Mouse (Mus musculus): ENCODE measurements around the gene Fgf14. TPM values are rescaled to one million over a fixed set of nuclear protein-coding genes. Genes with fewer than 3 reads are reported as not detected.
"Not testable (repeated sequence)": the region's sequence is repeated elsewhere in the genome, so short reads cannot be mapped to it uniquely, and the experiment has no call there.

Gene Fgf14
- total and polyA plus RNA-seq, 2 experiments from 2014 or later, result 0.08 to 1.9 TPM

GRCm38 (mm10) chr14:124474066-124474667 is 202.8 kb downstream of the Fgf14 start:
- H3K4me2 ChIP-seq (ENCODE audit: low read depth, low read length), result no peak overlapping the region
- H3K9me3 ChIP-seq (replicated peaks; ENCODE audit: control insufficient read depth, low read length), result no peaks in the 10 kb centered on the region
- no peaks in the 10 kb centered on the region for H3K27me3 ChIP-seq (ENCODE audit: control insufficient read depth, insufficient read depth, low read length)
- 61% methylated on average over 2 of the region's 2 CpGs for WGBS
- no peak for TF ChIP-seq EP300 (IDR thresholded peaks at IDR 0.05; ENCODE audit: low read depth)
- TF ChIP-seq CTCF (IDR thresholded peaks at IDR 0.05; ENCODE audit: low read depth), result no peak
- H3K9ac ChIP-seq (replicated peaks; ENCODE audit: low read depth, low read length), result no peak overlapping the region
- no peak for ATAC-seq (ENCODE audit: insufficient read depth, low read depth)
- DNase-seq (ENCODE audit: low spot score), result no peak
- no peak overlapping the region for H3K27ac ChIP-seq (ENCODE audit: low read depth)
- H3K4me1 ChIP-seq (ENCODE audit: control insufficient read depth, insufficient read depth), result no peaks in the 10 kb centered on the region
- H3K4me3 ChIP-seq (ENCODE audit: low read depth, low read length), result no peak overlapping the region
- no peaks in the 10 kb centered on the region for H3K36me3 ChIP-seq (replicated peaks; ENCODE audit: control insufficient read depth, insufficient read depth, low read length)

GRCm38 (mm10) chr14:124470909-124471308 is 206.0 kb downstream of the Fgf14 start:
- ATAC-seq (ENCODE audit: insufficient read depth, low read depth) (no peak), DNase-seq (ENCODE audit: low spot score) (no peak)
- Histone ChIP-seq H3K36me3 (replicated peaks; ENCODE audit: control insufficient read depth, insufficient read depth, low read length) (no peaks in the 10 kb centered on the region), H3K9ac (replicated peaks; ENCODE audit: low read depth, low read length) (no peak overlapping the region), H3K27me3 (ENCODE audit: control insufficient read depth, insufficient read depth, low read length) (no peaks in the 10 kb centered on the region), H3K4me2 (ENCODE audit: low read depth, low read length) (no peak overlapping the region), H3K9me3 (replicated peaks; ENCODE audit: control insufficient read depth, low read length) (no peaks in the 10 kb centered on the region), H3K4me1 (ENCODE audit: control insufficient read depth, insufficient read depth) (no peaks in the 10 kb centered on the region), H3K4me3 (ENCODE audit: low read depth, low read length) (no peak overlapping the region), H3K27ac (ENCODE audit: low read depth) (no peak overlapping the region)
- WGBS, result 63% methylated on average over 2 of the region's 2 CpGs
- TF ChIP-seq CTCF (IDR thresholded peaks at IDR 0.05; ENCODE audit: low read depth) (no peak), EP300 (IDR thresholded peaks at IDR 0.05; ENCODE audit: low read depth) (no peak)

- Histone ChIP-seq H3K4me2 (ENCODE audit: low read depth, low read length) (no peak overlapping the region), H3K27me3 (ENCODE audit: control insufficient read depth, insufficient read depth, low read length) (no peaks in the 10 kb centered on the region), H3K4me1 (ENCODE audit: control insufficient read depth, insufficient read depth) (no peaks in the 10 kb centered on the region), H3K9me3 (replicated peaks; ENCODE audit: control insufficient read depth, low read length) (no peaks in the 10 kb centered on the region), H3K9ac (replicated peaks; ENCODE audit: low read depth, low read length) (no peak overlapping the region), H3K27ac (ENCODE audit: low read depth) (no peak overlapping the region), H3K36me3 (replicated peaks; ENCODE audit: control insufficient read depth, insufficient read depth, low read length) (no peaks in the 10 kb centered on the region), H3K4me3 (ENCODE audit: low read depth, low read length) (no peak overlapping the region)
- TF ChIP-seq CTCF (IDR thresholded peaks at IDR 0.05; ENCODE audit: low read depth) (no peak), EP300 (IDR thresholded peaks at IDR 0.05; ENCODE audit: low read depth) (no peak)
- DNase-seq (ENCODE audit: low spot score) (no peak), ATAC-seq (ENCODE audit: insufficient read depth, low read depth) (no peak)
- 81% methylated on average over 1 of the region's 1 CpGs for WGBS
Observed at GRCm38 (mm10) chr14:124455120-124455519, 221.8 kb downstream of the Fgf14 start.

GRCm38 (mm10) chr14:124446096-124446840 is 230.7 kb downstream of the Fgf14 start:
- no peak for ATAC-seq (ENCODE audit: insufficient read depth, low read depth)
- TF ChIP-seq EP300 (IDR thresholded peaks at IDR 0.05; ENCODE audit: low read depth), result no peak
- no peak for DNase-seq (ENCODE audit: low spot score)
- Histone ChIP-seq H3K9me3 (replicated peaks; ENCODE audit: control insufficient read depth, low read length) (no peaks in the 10 kb centered on the region), H3K27me3 (ENCODE audit: control insufficient read depth, insufficient read depth, low read length) (no peaks in the 10 kb centered on the region), H3K9ac (replicated peaks; ENCODE audit: low read depth, low read length) (no peak overlapping the region), H3K4me3 (ENCODE audit: low read depth, low read length) (no peak overlapping the region), H3K4me1 (ENCODE audit: control insufficient read depth, insufficient read depth) (no peaks in the 10 kb centered on the region), H3K4me2 (ENCODE audit: low read depth, low read length) (no peak overlapping the region), H3K27ac (ENCODE audit: low read depth) (no peak overlapping the region), H3K36me3 (replicated peaks; ENCODE audit: control insufficient read depth, insufficient read depth, low read length) (no peaks in the 10 kb centered on the region)
- WGBS, result 49% methylated on average over 2 of the region's 2 CpGs

- Histone ChIP-seq H3K27me3 (ENCODE audit: control insufficient read depth, insufficient read depth, low read length) (no peaks in the 10 kb centered on the region), H3K27ac (ENCODE audit: low read depth) (no peak overlapping the region), H3K9ac (replicated peaks; ENCODE audit: low read depth, low read length) (no peak overlapping the region), H3K36me3 (replicated peaks; ENCODE audit: control insufficient read depth, insufficient read depth, low read length) (no peaks in the 10 kb centered on the region), H3K9me3 (replicated peaks; ENCODE audit: control insufficient read depth, low read length) (no peaks in the 10 kb centered on the region), H3K4me3 (ENCODE audit: low read depth, low read length) (no peak overlapping the region), H3K4me1 (ENCODE audit: control insufficient read depth, insufficient read depth) (no peaks in the 10 kb centered on the region), H3K4me2 (ENCODE audit: low read depth, low read length) (no peak overlapping the region)
- TF ChIP-seq CTCF (IDR thresholded peaks at IDR 0.05; ENCODE audit: low read depth), result no peak
- no peak for ATAC-seq (ENCODE audit: insufficient read depth, low read depth)
- DNase-seq (ENCODE audit: low spot score), result no peak
Observed at GRCm38 (mm10) chr14:124444831-124445230, 232.1 kb downstream of the Fgf14 start.

- not testable (repeated sequence) for H3K27me3 ChIP-seq (ENCODE audit: control insufficient read depth, insufficient read depth, low read length); ATAC-seq (ENCODE audit: insufficient read depth, low read depth); H3K9ac ChIP-seq (replicated peaks; ENCODE audit: low read depth, low read length); H3K27ac ChIP-seq (ENCODE audit: low read depth); DNase-seq (ENCODE audit: low spot score); H3K4me2 ChIP-seq (ENCODE audit: low read depth, low read length); H3K36me3 ChIP-seq (replicated peaks; ENCODE audit: control insufficient read depth, insufficient read depth, low read length); H3K4me3 ChIP-seq (ENCODE audit: low read depth, low read length); H3K4me1 ChIP-seq (ENCODE audit: control insufficient read depth, insufficient read depth); H3K9me3 ChIP-seq (replicated peaks; ENCODE audit: control insufficient read depth, low read length)
- WGBS, result 21% methylated on average over 3 of the region's 3 CpGs
Observed at GRCm38 (mm10) chr14:124439298-124439697, 237.6 kb downstream of the Fgf14 start.
